Mouse (Mus musculus) olfactory bulb, adult 2 months (tissue): Measurements from ENCODE around the gene Rin3.

Source experiments
- CTCF ChIP-seq: fragments of 200-500 bp; IDR thresholded peaks from 2 replicates; pipeline ENCODE4 v1.5.1; 2012; ENCODE audit warnings: low read depth, mild to moderate bottlenecking, low read length, moderate library complexity; ENCODE audit not compliant: insufficient read depth
- POLR2A ChIP-seq: fragments of 200-500 bp; IDR thresholded peaks from 2 replicates; pipeline ENCODE4 v1.6.1; 2012; ENCODE audit warnings: mild to moderate bottlenecking, low read depth, low read length, moderate library complexity; ENCODE audit not compliant: insufficient read depth

- TF ChIP-seq CTCF (no peak), POLR2A (no peak)
Measured at GRCm38 (mm10) chr12:102283483-102284266, 827 bp downstream of the Rin3 start.
